Mouse (Mus musculus) heart, embryonic 15.5 days (tissue): ENCODE results near the gene Slc25a11. TPM values are rescaled to one million over a fixed set of nuclear protein-coding genes. Genes with fewer than 3 reads are reported as not detected.
A peak's percentile ranks its signal among the peaks of the same experiment; 100 is the strongest.

Experiments used
- ATAC-seq: fragments of 200-750 bp; cut with Nextera tagmentation; replicated peaks from 2 replicates; pipeline ENCODE4 v1.8.0; 2017; ENCODE audit warnings: low read depth, moderate TSS enrichment; ENCODE audit not compliant: insufficient number of reproducible peaks, insufficient read depth, low FRiP score
- H3K27ac ChIP-seq: fragments of 300-500 bp; sonication (generic); 2 replicates; pipeline ENCODE4 v1.5.1; 2015; ENCODE audit warnings: mild to moderate bottlenecking, inconsistent platforms
- H3K27me3 ChIP-seq: fragments of 300-500 bp; sonication (generic); 2 replicates; pipeline ENCODE4 v1.6.1; 2015; ENCODE audit warnings: inconsistent platforms
- H3K36me3 ChIP-seq: fragments of 300-500 bp; sonication (generic); 2 replicates; pipeline ENCODE4 v1.6.1; 2015; ENCODE audit warnings: mild to moderate bottlenecking, inconsistent platforms
- H3K4me1 ChIP-seq: fragments of 300-500 bp; sonication (generic); replicated peaks from 2 replicates; pipeline ENCODE4 v1.6.1; 2015; ENCODE audit warnings: inconsistent platforms
- H3K4me2 ChIP-seq: fragments of 300-500 bp; sonication (generic); 2 replicates; pipeline ENCODE4 v1.6.1; 2015; ENCODE audit warnings: inconsistent platforms, mild to moderate bottlenecking, moderate library complexity
- H3K4me3 ChIP-seq: fragments of 300-500 bp; sonication (generic); 2 replicates; pipeline ENCODE4 v1.5.1; 2015; ENCODE audit warnings: mild to moderate bottlenecking, inconsistent platforms
- H3K9ac ChIP-seq: fragments of 300-500 bp; sonication (generic); 2 replicates; pipeline ENCODE4 v1.6.1; 2015; ENCODE audit warnings: mild to moderate bottlenecking, inconsistent platforms
- H3K9me3 ChIP-seq: fragments of 300-500 bp; sonication (generic); replicated peaks from 2 replicates; pipeline ENCODE4 v1.6.1; 2016; ENCODE audit warnings: inconsistent platforms
- WGBS: fragments of 180-500 bp; shearing (Covaris S2); methylation state at CpG from one replicate; pipeline ENCODE4 v1.1.7; 2015; ENCODE audit warnings: mixed read lengths; 5-methylcytosine and 5-hydroxymethylcytosine counted together
- polyA plus RNA-seq: library from polyadenylated mRNA; unstranded; fragments of >200 nt; fragmentation: Nextera tagmentation; extraction: Ambion mirVana; gene quantifications from 2 replicates; pipeline ENCODE4 v1.2.1, GENCODE M21; 2015

Gene Slc25a11
- polyA plus RNA-seq, 1 experiment from 2014 or later: 279 TPM

- Histone ChIP-seq H3K9ac (peak within 1 kb of the TSS; percentile 54), H3K27ac (peak within 1 kb of the TSS; percentile 71), H3K9me3 (no peaks in the 10 kb centered on the region), H3K4me3 (peak within 1 kb of the TSS; percentile 53), H3K4me1 (peaks cover 16% of the 10 kb centered on the region), H3K4me2 (peak within 1 kb of the TSS; percentile 91), H3K27me3 (peaks cover 6% of the 10 kb centered on the region), H3K36me3 (peaks cover 26% of the 10 kb centered on the region)
- no peak for ATAC-seq
- WGBS: 9% methylated on average over 21 of the region's 21 CpGs
These were observed 31.7 kb downstream of the Slc25a11 start, which contains the start of gene 4930544D05Rik for GRCm38 (mm10) chr11:70615516-70616093. Gene 4930544D05Rik (plus strand): TSS chr11:70615848.

DNA sequence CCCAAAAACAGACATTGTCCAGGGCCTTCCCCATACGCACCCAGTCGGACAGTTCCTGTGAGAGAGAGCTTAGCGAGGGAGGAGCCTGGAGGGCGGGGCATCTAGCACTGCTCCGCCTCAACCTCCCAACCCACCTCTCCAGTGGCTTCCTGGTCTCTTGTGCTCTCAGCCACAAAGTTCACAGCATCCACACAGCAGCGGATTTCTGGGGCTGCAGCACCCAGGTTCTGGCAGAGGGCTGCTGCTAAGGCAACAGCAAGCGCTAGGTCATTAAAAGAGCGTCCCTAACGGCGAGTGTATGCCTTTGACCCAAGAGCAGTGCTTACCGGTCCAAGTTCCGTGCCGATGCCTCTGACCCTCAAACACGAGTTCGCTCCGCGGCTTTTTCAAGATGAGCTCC, 32.2 kb downstream of the Slc25a11 start:
- WGBS: under 1% methylated on average over 17 of the region's 17 CpGs
- peak overlapping the region; percentile 71 for H3K27ac ChIP-seq

GRCm38 (mm10) chr11:70612505-70612904, 34.8 kb downstream of the Slc25a11 start:
- peaks cover 55% of the 10 kb centered on the region for H3K36me3 ChIP-seq
- no peak overlapping the region for H3K9ac ChIP-seq
- no peak overlapping the region for H3K4me3 ChIP-seq
- no peak overlapping the region for H3K27ac ChIP-seq
- no peaks in the 10 kb centered on the region for H3K9me3 ChIP-seq
- peaks cover 16% of the 10 kb centered on the region for H3K4me1 ChIP-seq
- no peak overlapping the region for H3K4me2 ChIP-seq
- H3K27me3 ChIP-seq: peaks cover 6% of the 10 kb centered on the region
- WGBS: 71% methylated on average over 7 of the region's 7 CpGs
- no peak for ATAC-seq

More for the DNA sequence above, 32.2 kb downstream of the Slc25a11 start:
- peaks cover 30% of the 10 kb centered on the region for H3K36me3 ChIP-seq
- no peaks in the 10 kb centered on the region for H3K9me3 ChIP-seq
- peaks cover 16% of the 10 kb centered on the region for H3K4me1 ChIP-seq
- peak overlapping the region; percentile 91 for H3K4me2 ChIP-seq
- ATAC-seq: peak; percentile 81
- peaks cover 6% of the 10 kb centered on the region for H3K27me3 ChIP-seq
- peak overlapping the region; percentile 54 for H3K9ac ChIP-seq
- H3K4me3 ChIP-seq: peak overlapping the region; percentile 53

DNA sequence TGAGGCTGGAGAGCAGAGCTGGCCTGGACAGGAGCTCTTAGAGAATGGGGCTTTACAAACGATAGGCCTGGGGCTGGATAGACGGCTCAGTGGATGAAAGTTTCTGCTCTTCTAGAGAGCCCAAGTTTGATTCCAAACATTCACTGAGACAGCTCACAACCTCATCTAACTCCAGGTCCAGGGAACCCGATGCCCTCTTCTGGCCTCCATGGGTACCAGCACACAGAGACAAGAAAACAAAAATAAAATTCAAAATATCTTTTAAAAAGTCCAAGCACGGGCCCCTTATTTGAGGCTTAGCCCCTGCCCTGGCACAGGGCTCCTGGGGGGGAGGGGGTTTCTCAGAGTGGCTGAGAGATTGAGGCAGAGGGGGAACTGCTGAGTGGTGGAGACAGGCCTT, 36.5 kb downstream of the Slc25a11 start:
- H3K27me3 ChIP-seq: no peaks in the 10 kb centered on the region
- H3K27ac ChIP-seq: no peak overlapping the region
- H3K4me3 ChIP-seq: no peak overlapping the region
- 89% methylated on average over 4 of the region's 4 CpGs for WGBS
- ATAC-seq: no peak
- H3K4me1 ChIP-seq: peaks cover 15% of the 10 kb centered on the region
- H3K36me3 ChIP-seq: peaks cover 69% of the 10 kb centered on the region
- no peak overlapping the region for H3K9ac ChIP-seq
- H3K9me3 ChIP-seq: no peaks in the 10 kb centered on the region
- H3K4me2 ChIP-seq: no peak overlapping the region

- Histone ChIP-seq H3K4me2 (no peak overlapping the region), H3K4me1 (no peaks in the 10 kb centered on the region), H3K27me3 (no peaks in the 10 kb centered on the region), H3K9me3 (no peaks in the 10 kb centered on the region), H3K36me3 (peaks cover 75% of the 10 kb centered on the region), H3K9ac (no peak overlapping the region), H3K4me3 (no peak overlapping the region), H3K27ac (no peak overlapping the region)
- WGBS: 85% methylated on average over 26 of the region's 26 CpGs
- 0 out of 2 replicates have a peak, but pooled peaks have one; percentile 6 for ATAC-seq
These were observed 38.8 kb downstream of the Slc25a11 start for GRCm38 (mm10) chr11:70608381-70609066.

GRCm38 (mm10) chr11:70607611-70608010, 39.7 kb downstream of the Slc25a11 start:
- 91% methylated on average over 9 of the region's 9 CpGs for WGBS
- H3K36me3 ChIP-seq: peaks cover 76% of the 10 kb centered on the region
- no peaks in the 10 kb centered on the region for H3K9me3 ChIP-seq
- H3K9ac ChIP-seq: no peak overlapping the region
- H3K27ac ChIP-seq: no peak overlapping the region
- H3K27me3 ChIP-seq: no peaks in the 10 kb centered on the region
- no peak overlapping the region for H3K4me2 ChIP-seq
- H3K4me3 ChIP-seq: no peak overlapping the region
- no peak for ATAC-seq
- H3K4me1 ChIP-seq: no peaks in the 10 kb centered on the region

DNA sequence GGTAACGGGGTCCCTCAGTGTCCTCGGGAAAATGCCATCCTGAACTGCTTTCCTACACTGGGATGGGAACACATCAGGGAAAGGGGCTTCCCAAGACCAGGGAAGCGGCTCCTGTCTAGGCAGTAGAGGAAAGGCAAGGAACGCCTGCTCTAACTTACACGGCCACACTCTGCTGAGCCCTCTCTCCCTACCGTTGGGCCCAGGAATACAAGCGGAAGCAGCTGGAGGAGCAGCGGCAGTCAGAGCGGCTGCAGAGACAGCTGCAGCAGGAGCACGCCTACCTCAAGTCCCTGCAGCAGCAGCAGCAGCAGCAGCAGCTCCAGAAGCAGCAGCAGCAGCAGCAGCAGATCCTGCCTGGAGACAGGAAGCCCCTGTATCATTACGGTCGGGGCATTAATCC, 40.6 kb downstream of the Slc25a11 start:
- no peak for ATAC-seq
- H3K4me2 ChIP-seq: no peak overlapping the region
- no peaks in the 10 kb centered on the region for H3K9me3 ChIP-seq
- H3K9ac ChIP-seq: no peak overlapping the region
- H3K36me3 ChIP-seq: peaks cover 72% of the 10 kb centered on the region
- H3K27me3 ChIP-seq: no peaks in the 10 kb centered on the region
- no peak overlapping the region for H3K4me3 ChIP-seq
- no peaks in the 10 kb centered on the region for H3K4me1 ChIP-seq
- 74% methylated on average over 12 of the region's 12 CpGs for WGBS
- no peak overlapping the region for H3K27ac ChIP-seq

DNA sequence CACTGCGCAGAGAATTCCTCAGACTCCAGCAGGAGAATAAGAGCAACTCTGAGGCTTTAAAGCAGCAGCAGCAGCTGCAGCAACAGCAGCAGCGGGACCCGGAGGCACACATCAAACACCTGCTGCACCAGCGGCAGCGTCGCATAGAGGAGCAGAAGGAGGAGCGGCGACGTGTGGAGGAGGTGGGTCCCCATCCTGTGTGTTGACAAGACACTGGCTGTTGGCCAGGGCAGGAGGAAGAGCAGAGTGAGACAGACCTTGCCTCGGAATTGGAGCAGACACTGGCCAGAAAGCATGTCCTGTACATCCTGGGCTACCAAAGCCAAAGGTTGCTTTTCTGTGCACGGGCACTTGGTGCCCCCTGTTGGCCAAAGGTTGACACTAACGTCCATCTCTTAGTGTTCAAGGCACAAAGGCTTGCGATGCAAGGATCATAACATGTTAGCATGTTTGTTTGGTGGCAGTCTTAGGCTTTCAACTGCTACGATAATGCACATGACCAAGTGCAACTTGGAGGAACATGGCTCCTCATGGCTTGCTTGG, 42.2 kb downstream of the Slc25a11 start:
- no peak for ATAC-seq
- 48% methylated on average over 14 of the region's 14 CpGs for WGBS

DNA sequence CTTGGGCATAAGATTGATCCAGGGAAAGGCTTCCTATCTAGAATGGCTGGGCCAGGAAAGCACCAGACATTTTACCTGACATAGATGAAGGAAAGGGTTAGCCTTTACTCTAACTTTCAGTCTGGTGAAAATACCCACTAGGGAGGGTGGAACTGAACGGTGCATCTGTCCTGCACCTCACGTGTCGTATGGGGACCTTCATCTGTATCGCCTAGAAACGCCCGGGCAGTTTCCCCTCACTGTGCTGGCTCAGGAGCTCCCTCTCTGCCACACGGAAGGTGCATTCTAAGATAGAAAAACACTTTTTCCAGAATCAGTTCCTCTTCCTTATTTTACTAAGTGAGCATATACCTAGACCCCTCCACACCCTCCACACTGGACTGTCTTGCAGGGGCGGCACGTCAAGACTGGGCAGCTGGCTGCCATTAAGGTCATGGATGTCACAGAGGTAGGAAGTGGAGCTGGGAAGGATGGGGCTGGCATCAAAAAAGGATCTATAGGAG, 48.8 kb downstream of the Slc25a11 start:
- ATAC-seq: no peak
- no peaks in the 10 kb centered on the region for H3K9me3 ChIP-seq
- H3K4me2 ChIP-seq: no peak overlapping the region
- WGBS: 85% methylated on average over 9 of the region's 9 CpGs
- H3K36me3 ChIP-seq: peaks cover 35% of the 10 kb centered on the region
- H3K27me3 ChIP-seq: no peaks in the 10 kb centered on the region
- no peak overlapping the region for H3K27ac ChIP-seq
- 0 out of 2 replicates have a peak, but pooled peaks cover 3% of the 10 kb centered on the region for H3K4me1 ChIP-seq
- H3K9ac ChIP-seq: no peak overlapping the region
- H3K4me3 ChIP-seq: no peak overlapping the region

More for the DNA sequence above, 42.2 kb downstream of the Slc25a11 start:
- H3K27ac ChIP-seq: no peak overlapping the region
- H3K4me3 ChIP-seq: no peak overlapping the region
- no peaks in the 10 kb centered on the region for H3K9me3 ChIP-seq
- no peak overlapping the region for H3K9ac ChIP-seq
- H3K36me3 ChIP-seq: peaks cover 64% of the 10 kb centered on the region
- H3K27me3 ChIP-seq: no peaks in the 10 kb centered on the region
- H3K4me2 ChIP-seq: no peak overlapping the region
- no peaks in the 10 kb centered on the region for H3K4me1 ChIP-seq

- Histone ChIP-seq H3K27me3 (no peaks in the 10 kb centered on the region), H3K4me3 (no peak overlapping the region), H3K36me3 (peaks cover 26% of the 10 kb centered on the region), H3K27ac (no peak overlapping the region), H3K4me1 (0 out of 2 replicates have a peak, but pooled peaks cover 3% of the 10 kb centered on the region), H3K4me2 (no peak overlapping the region), H3K9ac (no peak overlapping the region), H3K9me3 (no peaks in the 10 kb centered on the region)
- 79% methylated on average over 6 of the region's 6 CpGs for WGBS
- ATAC-seq: no peak
These were observed 50.0 kb downstream of the Slc25a11 start for GRCm38 (mm10) chr11:70597301-70597700.

- Histone ChIP-seq H3K9ac (no peak overlapping the region), H3K4me2 (no peak overlapping the region), H3K4me3 (no peak overlapping the region), H3K9me3 (no peaks in the 10 kb centered on the region), H3K27me3 (no peaks in the 10 kb centered on the region), H3K27ac (peak overlapping the region; percentile 28; the same call in 1 of the 2 replicates), H3K4me1 (0 out of 2 replicates have a peak, but pooled peaks cover 3% of the 10 kb centered on the region), H3K36me3 (peaks cover 16% of the 10 kb centered on the region)
- ATAC-seq: no peak
- WGBS: 61% methylated on average over 4 of the region's 4 CpGs
These were observed 51.2 kb downstream of the Slc25a11 start for GRCm38 (mm10) chr11:70596094-70596493.
